Mouse (Mus musculus) hindbrain, embryonic 12.5 days (tissue): Measurements from ENCODE around the gene Dact2. TPM values are rescaled to one million over a fixed set of nuclear protein-coding genes. Genes with fewer than 3 reads are reported as not detected.
A peak's percentile ranks its signal among the peaks of the same experiment; 100 is the strongest.

ENCODE experiments used
- ATAC-seq: fragments of 200-750 bp; cut with Nextera tagmentation; 2 replicates; pipeline ENCODE4 v1.8.0; 2017; ENCODE audit warnings: moderate TSS enrichment; ENCODE audit not compliant: low FRiP score
- H3K27ac ChIP-seq: fragments of 300-500 bp; sonication (generic); 2 replicates; pipeline ENCODE4 v1.5.1; 2016; ENCODE audit warnings: mild to moderate bottlenecking
- H3K27me3 ChIP-seq: fragments of 300-500 bp; sonication (generic); 2 replicates; pipeline ENCODE4 v1.6.1; 2016; ENCODE audit warnings: mild to moderate bottlenecking
- H3K36me3 ChIP-seq: fragments of 300-500 bp; sonication (generic); 2 replicates; pipeline ENCODE4 v1.6.1; 2016; ENCODE audit warnings: mild to moderate bottlenecking
- H3K4me1 ChIP-seq: fragments of 300-500 bp; sonication (generic); 2 replicates; pipeline ENCODE4 v1.6.1; 2016
- H3K4me2 ChIP-seq: fragments of 300-500 bp; sonication (generic); replicated peaks from 2 replicates; pipeline ENCODE4 v1.6.1; 2016; ENCODE audit warnings: mild to moderate bottlenecking
- H3K4me3 ChIP-seq: fragments of 300-500 bp; sonication (generic); 2 replicates; pipeline ENCODE4 v1.5.1; 2016; ENCODE audit warnings: mild to moderate bottlenecking
- H3K9ac ChIP-seq: fragments of 300-500 bp; sonication (generic); 2 replicates; pipeline ENCODE4 v1.6.1; 2016; ENCODE audit warnings: mild to moderate bottlenecking, moderate library complexity
- H3K9me3 ChIP-seq: fragments of 300-500 bp; sonication (generic); replicated peaks from 2 replicates; pipeline ENCODE4 v1.6.1; 2016; ENCODE audit warnings: mild to moderate bottlenecking
- WGBS: fragments of 180-500 bp; shearing (Covaris S2); methylation state at CpG from one replicate; pipeline ENCODE4 v1.1.7; 2016; 5-methylcytosine and 5-hydroxymethylcytosine counted together
- polyA plus RNA-seq: library from polyadenylated mRNA; unstranded; fragments of >200 nt; fragmentation: Nextera tagmentation; extraction: Ambion mirVana; gene quantifications from 2 replicates; pipeline ENCODE4 v1.2.1, GENCODE M21; 2016

The Dact2 gene
- polyA plus RNA-seq, 1 experiment from 2014 or later = 1.3 TPM

DNA sequence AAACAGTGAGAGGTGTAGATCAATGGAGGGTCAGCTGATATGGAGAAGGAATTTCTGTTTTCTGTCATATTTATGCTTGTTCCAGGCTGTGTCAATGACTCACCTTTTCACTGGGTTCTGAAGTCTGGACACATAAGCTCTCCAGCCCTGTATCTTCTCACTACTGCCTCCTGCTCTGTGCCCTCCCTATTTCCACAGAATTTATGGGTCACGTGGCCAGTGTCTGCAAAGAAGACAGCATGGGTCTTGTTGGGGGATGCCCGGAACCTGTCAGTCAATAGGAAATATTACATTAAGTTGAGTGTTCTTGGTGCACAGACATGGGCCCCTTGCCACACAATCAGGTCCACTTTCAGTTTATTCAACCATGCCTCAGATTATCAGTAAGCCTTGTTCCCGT, 1.1 kb upstream of the Dact2 start:
- Histone ChIP-seq H3K4me3 (no peak overlapping the region), H3K9ac (no peak overlapping the region), H3K27me3 (peaks cover 72% of the 10 kb centered on the region), H3K9me3 (no peaks in the 10 kb centered on the region), H3K4me1 (peaks cover 30% of the 10 kb centered on the region), H3K4me2 (no peak overlapping the region), H3K36me3 (no peaks in the 10 kb centered on the region), H3K27ac (no peak overlapping the region)
- 85% methylated on average over 3 of the region's 3 CpGs for WGBS
- no peak for ATAC-seq

DNA sequence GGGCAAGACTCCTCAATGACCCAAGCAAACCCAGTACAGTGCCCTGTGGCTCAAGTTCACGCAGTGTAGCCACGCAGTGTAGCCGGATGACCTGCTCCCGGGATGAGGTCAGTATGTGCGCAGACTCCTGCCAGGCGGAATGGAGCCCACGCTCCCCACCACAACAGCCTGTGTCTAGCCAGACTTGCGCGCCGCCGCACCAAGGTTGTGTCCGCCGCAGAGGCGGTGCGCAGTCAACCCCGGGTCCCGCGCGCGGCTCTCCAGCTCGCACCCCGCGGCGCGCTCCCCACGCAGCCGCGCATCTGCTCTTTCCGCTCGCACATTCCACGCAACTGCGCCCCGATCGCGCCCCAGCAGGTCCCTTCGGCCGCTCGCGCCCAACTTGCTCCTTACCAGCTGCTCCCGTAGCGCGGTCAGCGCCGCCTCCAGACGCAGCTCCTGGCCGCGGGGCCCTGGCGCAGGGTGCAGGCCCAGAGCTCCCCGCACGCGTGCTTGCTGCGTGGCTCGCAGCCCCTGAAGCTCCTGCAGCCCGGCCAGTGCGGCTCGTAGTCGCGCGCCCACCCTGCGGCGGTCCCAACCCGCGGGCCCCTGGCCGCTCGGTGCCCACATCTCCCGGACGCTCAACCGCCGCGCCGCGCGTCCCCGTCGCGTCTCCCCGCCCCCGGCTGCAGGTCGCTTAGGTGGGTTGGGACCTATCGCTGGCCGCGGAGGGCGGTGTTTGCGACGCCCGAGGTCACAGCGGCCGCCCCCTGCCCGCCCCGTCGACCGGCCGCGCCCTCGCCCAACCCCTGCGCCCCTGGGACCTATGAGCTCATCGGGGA, 773 bp downstream of the Dact2 start:
- peaks cover 83% of the 10 kb centered on the region for H3K27me3 ChIP-seq
- no peaks in the 10 kb centered on the region for H3K36me3 ChIP-seq
- H3K4me1 ChIP-seq = peaks cover 32% of the 10 kb centered on the region
- peak overlapping the region; percentile 61 for H3K4me3 ChIP-seq
- peak overlapping the region; percentile 97 for H3K4me2 ChIP-seq
- no peak overlapping the region for H3K27ac ChIP-seq
- WGBS = under 1% methylated on average over 94 of the region's 97 CpGs
- H3K9ac ChIP-seq = peak overlapping the region; percentile 68
- ATAC-seq = peak; percentile 53
- H3K9me3 ChIP-seq = no peaks in the 10 kb centered on the region

DNA sequence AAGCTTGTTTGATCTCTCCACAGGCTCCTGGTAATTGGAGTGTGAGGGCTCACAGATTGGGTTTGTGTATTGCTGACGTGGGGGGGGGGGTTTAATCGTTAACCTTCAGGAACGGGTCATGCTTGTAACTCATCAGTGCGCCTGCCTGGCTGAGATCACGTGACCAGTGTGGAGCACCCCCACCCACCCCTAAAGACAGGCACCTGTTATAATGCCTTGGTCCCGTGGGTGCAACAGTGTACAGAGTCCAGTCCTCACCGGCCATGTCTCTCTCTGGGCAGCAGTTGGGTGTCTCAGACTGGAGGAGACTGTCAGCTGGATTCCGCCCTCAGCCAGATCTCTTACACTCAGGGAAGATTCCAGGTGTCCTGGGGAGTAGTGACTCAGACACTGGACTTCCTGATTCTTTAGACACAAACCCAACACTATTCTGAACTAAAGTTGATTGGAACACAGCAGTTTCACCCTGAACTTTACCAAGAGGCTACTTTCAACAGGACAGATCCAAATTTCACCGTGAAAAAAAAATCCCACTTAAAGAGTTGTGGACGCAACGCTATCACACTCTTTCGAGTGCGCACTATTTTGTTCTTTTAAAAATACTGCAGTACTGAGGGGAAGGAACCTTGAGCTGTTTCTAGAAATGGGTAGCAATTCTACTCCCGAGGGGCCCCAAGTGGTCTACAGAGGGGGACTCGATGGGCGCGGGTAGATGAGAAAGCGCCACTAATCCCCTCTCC, 1.6 kb downstream of the Dact2 start:
- Histone ChIP-seq H3K27me3 (peaks cover 77% of the 10 kb centered on the region), H3K36me3 (no peaks in the 10 kb centered on the region), H3K4me3 (peak overlapping the region; percentile 61), H3K9me3 (no peaks in the 10 kb centered on the region), H3K4me2 (peak overlapping the region; percentile 97), H3K4me1 (peaks cover 32% of the 10 kb centered on the region), H3K9ac (peak overlapping the region; percentile 68; the same call in 1 of the 2 replicates), H3K27ac (no peak overlapping the region)
- WGBS = 2% methylated on average over 18 of the region's 18 CpGs
- ATAC-seq = no peak

DNA sequence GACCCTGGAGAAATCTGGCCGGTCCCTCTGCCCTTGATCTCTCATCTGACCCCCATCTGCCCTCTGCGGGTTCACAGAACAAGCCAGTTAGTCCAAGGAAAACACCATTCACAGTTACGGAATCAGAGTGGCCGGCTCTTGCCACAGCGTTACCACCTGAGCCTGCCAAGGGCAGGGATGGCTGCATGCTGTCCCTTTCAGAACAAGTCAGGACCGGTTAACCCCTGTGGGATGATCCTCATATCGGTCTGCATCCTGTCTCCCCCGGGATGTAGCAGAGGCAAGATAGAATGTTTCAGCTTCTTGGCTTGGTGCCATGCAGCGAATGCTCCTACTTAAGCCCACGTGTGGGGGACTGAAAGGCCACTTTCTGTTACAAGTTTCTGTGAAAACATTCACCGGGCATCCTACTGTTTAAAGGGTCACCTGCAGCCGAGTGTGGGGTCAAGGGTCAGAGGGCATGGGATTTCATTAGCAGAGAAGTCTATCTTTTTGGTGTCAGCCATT, 2.8 kb downstream of the Dact2 start:
- peak overlapping the region; percentile 15; the same call in 1 of the 2 replicates for H3K4me2 ChIP-seq
- no peak for ATAC-seq
- no peak overlapping the region for H3K27ac ChIP-seq
- H3K36me3 ChIP-seq = no peaks in the 10 kb centered on the region
- peaks cover 32% of the 10 kb centered on the region for H3K4me1 ChIP-seq
- no peak overlapping the region for H3K4me3 ChIP-seq
- peaks cover 69% of the 10 kb centered on the region for H3K27me3 ChIP-seq
- no peaks in the 10 kb centered on the region for H3K9me3 ChIP-seq
- 7% methylated on average over 12 of the region's 12 CpGs for WGBS
- H3K9ac ChIP-seq = no peak overlapping the region

DNA sequence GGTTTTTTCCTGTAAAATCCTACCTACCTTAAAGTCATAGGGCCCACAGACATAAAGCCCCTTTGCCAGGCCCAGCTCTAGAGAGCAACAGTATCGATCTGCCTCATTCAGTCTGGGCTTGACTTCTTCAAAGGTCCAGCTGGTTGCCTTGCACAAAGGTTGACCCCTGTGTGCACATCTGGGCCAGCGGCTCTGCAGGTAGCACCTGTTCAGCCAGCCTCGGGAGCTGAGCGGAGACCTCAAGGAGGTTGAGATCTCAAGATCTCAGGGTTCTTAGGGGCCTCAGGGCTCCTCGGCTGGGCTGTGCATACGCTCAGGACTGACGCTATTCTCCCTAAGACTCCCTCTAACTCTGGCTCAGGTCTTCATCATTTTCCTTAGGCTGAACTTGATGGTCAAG, 3.9 kb downstream of the Dact2 start:
- no peak overlapping the region for H3K27ac ChIP-seq
- H3K27me3 ChIP-seq = peaks cover 61% of the 10 kb centered on the region

DNA sequence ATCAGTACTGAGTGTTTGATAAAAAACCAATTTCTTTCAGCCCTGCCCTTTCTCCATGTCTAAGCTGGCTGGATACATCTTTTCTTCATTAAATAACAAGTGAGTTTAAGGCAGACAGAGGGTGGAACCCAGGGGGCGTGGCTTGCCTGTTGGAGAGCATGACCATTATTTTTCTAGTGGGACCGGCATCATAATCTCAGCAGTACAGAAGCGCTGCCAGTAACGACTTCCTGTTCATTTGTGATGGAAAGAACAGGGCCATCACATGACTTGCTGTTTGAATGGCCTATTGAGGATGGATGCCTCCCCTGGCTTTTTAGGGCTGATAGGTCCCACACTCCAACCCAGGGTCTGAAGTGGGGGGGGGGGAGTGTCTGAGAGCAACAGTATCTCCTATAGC, 4.5 kb downstream of the Dact2 start:
- no peak for ATAC-seq
- Histone ChIP-seq H3K4me3 (no peak overlapping the region), H3K9ac (no peak overlapping the region), H3K36me3 (no peaks in the 10 kb centered on the region), H3K4me2 (no peak overlapping the region), H3K27ac (no peak overlapping the region), H3K27me3 (peaks cover 55% of the 10 kb centered on the region), H3K4me1 (peaks cover 32% of the 10 kb centered on the region), H3K9me3 (no peaks in the 10 kb centered on the region)
- WGBS = 63% methylated on average over 4 of the region's 4 CpGs

More for the DNA sequence above, 3.9 kb downstream of the Dact2 start:
- Histone ChIP-seq H3K4me1 (peaks cover 32% of the 10 kb centered on the region), H3K9ac (no peak overlapping the region), H3K4me3 (no peak overlapping the region), H3K4me2 (no peak overlapping the region), H3K36me3 (no peaks in the 10 kb centered on the region), H3K9me3 (no peaks in the 10 kb centered on the region)
- no peak for ATAC-seq
- WGBS = 90% methylated on average over 7 of the region's 7 CpGs

DNA sequence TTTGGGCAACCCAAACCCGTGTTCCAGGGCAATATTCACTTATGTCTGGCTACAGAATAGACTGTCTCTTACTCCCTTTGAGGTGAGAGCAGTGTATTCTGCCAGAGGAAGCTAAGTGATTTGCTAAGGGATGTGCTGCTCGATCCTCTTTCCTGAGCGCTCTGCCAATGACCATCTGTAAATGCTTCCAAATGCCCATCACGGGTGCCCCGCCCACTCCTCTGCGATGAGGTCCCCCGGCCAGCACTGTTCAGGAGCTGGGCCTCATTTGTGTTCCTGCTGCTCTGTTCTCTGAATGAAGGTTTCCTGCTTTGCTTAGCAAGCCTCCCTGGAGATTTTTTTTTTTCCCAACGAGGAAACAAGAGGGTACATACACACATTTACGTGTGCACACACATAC, 11.2 kb downstream of the Dact2 start:
- Histone ChIP-seq H3K4me2 (no peak overlapping the region), H3K9me3 (no peaks in the 10 kb centered on the region), H3K4me1 (no peaks in the 10 kb centered on the region), H3K36me3 (no peaks in the 10 kb centered on the region), H3K27ac (no peak overlapping the region), H3K27me3 (no peaks in the 10 kb centered on the region; the same call in 1 of the 2 replicates), H3K9ac (no peak overlapping the region), H3K4me3 (no peak overlapping the region)
- ATAC-seq = no peak
- 64% methylated on average over 9 of the region's 9 CpGs for WGBS

DNA sequence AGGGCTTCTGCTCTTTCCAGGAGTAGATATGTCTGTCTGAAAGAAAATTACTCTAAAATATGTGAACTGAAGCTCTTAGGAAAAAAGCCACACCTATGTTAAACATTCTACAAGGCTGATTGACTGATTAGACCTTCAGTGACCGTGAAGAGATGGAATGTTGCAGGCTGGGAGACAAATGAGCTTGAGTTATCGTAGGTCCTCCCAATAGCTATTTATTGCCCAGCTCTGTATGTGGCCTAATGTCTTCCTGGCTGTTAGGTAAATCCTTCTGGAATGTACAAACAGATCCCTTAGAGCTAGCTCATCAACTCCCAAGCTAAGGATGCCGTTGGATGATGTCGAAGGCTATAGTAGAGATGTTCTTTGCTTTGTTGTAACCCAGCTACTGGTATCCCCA, 11.7 kb downstream of the Dact2 start:
- Histone ChIP-seq H3K4me1 (no peaks in the 10 kb centered on the region), H3K4me3 (no peak overlapping the region), H3K36me3 (no peaks in the 10 kb centered on the region), H3K4me2 (no peak overlapping the region), H3K27me3 (no peaks in the 10 kb centered on the region; the same call in 1 of the 2 replicates), H3K27ac (no peak overlapping the region), H3K9ac (no peak overlapping the region), H3K9me3 (no peaks in the 10 kb centered on the region)
- WGBS = 86% methylated on average over 4 of the region's 4 CpGs
- no peak for ATAC-seq

DNA sequence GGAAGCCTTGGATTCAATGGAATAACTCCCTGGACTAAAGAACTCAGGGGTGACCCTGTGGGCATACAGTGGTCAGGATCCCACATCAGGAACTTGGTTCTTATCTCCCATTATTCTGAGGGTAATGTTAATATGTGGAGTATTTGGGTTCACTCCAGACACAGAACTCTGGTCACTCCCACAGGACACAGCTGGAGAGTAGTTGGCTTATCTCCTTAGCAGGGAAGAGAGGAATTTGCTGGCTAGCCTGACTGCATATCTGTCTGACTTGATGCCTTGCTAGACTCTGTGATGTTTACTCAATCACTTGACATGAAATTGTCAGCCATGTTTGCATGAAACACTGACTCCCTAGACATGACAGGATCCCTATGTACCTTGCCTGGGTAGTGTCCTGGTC, 15.6 kb downstream of the Dact2 start:
- no peak for ATAC-seq
- Histone ChIP-seq H3K4me3 (no peak overlapping the region), H3K36me3 (no peaks in the 10 kb centered on the region), H3K9me3 (no peaks in the 10 kb centered on the region), H3K4me1 (no peaks in the 10 kb centered on the region), H3K9ac (no peak overlapping the region), H3K27me3 (0 out of 2 replicates have a peak, but pooled peaks cover 2% of the 10 kb centered on the region), H3K27ac (no peak overlapping the region), H3K4me2 (no peak overlapping the region)

DNA sequence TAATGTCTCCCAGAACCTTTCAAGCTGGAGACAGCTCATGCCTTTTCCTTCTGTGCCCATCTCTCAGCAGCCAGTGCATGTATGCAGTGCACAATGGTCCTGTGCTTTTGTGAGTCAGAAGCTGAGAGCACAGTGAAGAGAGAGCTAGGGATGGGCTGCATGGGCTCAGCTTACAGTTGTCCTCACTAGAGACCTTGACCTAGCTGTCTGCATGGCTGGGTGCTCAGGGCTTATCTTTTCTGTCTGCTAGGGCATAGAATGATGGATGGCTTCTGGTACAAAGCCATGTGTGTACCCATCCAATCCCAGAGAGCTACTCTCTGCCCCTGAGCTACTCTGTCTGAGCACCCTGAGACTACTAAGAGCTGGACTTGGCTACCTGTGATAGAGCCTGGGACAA, 17.0 kb downstream of the Dact2 start:
- Histone ChIP-seq H3K27ac (no peak overlapping the region), H3K4me2 (no peak overlapping the region), H3K9me3 (no peaks in the 10 kb centered on the region), H3K4me1 (0 out of 2 replicates have a peak, but pooled peaks cover 2% of the 10 kb centered on the region), H3K4me3 (no peak overlapping the region), H3K9ac (no peak overlapping the region), H3K27me3 (0 out of 2 replicates have a peak, but pooled peaks cover 2% of the 10 kb centered on the region), H3K36me3 (no peaks in the 10 kb centered on the region)
- ATAC-seq = no peak

DNA sequence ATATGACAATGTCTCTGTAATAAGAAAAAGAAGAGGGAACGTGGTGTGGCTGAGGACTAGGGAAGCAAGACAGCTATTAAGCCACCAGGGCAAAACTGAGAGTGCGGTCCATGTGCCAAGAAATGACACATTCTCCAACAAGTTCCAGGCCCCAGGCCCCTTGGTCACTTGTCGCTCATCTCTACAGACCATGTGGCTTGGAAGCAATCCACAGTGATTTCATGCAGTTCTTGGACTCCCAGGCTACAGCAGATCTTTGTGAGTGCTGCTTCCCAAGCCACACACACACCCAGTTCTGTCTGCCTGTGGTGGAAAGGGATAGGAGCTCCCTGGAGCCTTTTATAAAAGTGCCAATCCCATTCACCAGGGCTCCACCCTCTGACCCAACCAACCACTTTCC, 17.9 kb downstream of the Dact2 start:
- no peak overlapping the region for H3K27ac ChIP-seq
- WGBS = 85% methylated on average over 3 of the region's 3 CpGs
- H3K4me2 ChIP-seq = no peak overlapping the region
- ATAC-seq = no peak
- H3K9me3 ChIP-seq = no peaks in the 10 kb centered on the region
- no peak overlapping the region for H3K9ac ChIP-seq
- 0 out of 2 replicates have a peak, but pooled peaks cover 2% of the 10 kb centered on the region for H3K27me3 ChIP-seq
- H3K4me3 ChIP-seq = no peak overlapping the region
- no peaks in the 10 kb centered on the region for H3K36me3 ChIP-seq
- H3K4me1 ChIP-seq = 0 out of 2 replicates have a peak, but pooled peaks cover 2% of the 10 kb centered on the region

DNA sequence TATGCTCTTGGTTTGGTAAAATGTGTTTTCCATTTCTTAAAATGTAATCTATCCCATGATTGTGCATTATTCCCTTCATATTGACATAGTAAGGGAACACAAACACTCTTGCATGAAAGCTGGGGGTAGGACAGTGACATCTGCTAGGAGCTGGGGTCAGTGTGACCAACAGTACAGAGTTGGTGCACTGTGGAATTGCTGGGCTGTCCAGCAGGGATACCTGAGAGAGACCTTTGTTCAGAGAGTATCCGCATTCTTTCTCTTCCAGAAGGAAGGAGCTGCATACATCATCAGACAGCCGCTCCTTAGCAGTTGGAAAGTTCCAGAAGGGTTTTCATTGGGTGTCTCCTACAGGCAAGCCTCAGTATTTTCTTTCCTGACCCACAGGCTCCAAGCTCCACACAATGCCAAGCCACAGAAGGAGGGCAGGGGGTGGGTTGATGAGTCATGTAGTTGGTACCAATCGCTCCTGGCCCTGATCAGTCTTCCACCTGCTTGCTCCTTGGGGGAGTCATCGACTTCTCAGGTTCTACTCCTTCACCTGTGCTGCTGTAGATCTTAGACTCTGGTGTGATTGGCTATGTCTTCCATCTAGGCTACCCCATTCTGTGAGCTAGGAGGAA, 19.8 kb downstream of the Dact2 start:
- Histone ChIP-seq H3K4me2 (no peak overlapping the region), H3K9ac (no peak overlapping the region), H3K4me1 (0 out of 2 replicates have a peak, but pooled peaks cover 2% of the 10 kb centered on the region), H3K27me3 (0 out of 2 replicates have a peak, but pooled peaks cover 2% of the 10 kb centered on the region), H3K9me3 (no peaks in the 10 kb centered on the region), H3K27ac (no peak overlapping the region), H3K4me3 (no peak overlapping the region), H3K36me3 (no peaks in the 10 kb centered on the region)
- no peak for ATAC-seq
- 93% methylated on average over 4 of the region's 4 CpGs for WGBS
